Mouse (Mus musculus): ENCODE measurements around the gene Ppp1r14b. TPM values are rescaled to one million over a fixed set of nuclear protein-coding genes. Genes with fewer than 3 reads are reported as not detected.

Gene Ppp1r14b
- total RNA-seq, 4 experiments from 2014 or later = 56.6 to 72.1 (median 59.0) TPM

Other genes starting within 250 kb of the Ppp1r14b start
- 10 to 100 TPM; 41.9 to 59.0 (median 49.0) TPM for gene Rps6ka4, start 134.3 kb upstream of the Ppp1r14b start, total RNA-seq (2022)
- 1 to 10 TPM; 4.6 to 6.3 (median 5.8) TPM for gene Ccdc88b, start 116.8 kb upstream of the Ppp1r14b start, total RNA-seq (2022)
- 10 to 100 TPM; 35.0 to 55.2 (median 44.9) TPM for gene Trmt112, start 65.3 kb upstream of the Ppp1r14b start, total RNA-seq (2022)
- gene Prdx5, start 64.9 kb upstream of the Ppp1r14b start, total RNA-seq (2022) = 100 to 1,000 TPM; 294 to 374 (median 338) TPM
- gene Esrra, start 53.2 kb upstream of the Ppp1r14b start, total RNA-seq (2022) = 10 to 100 TPM; 60.5 to 66.0 (median 63.4) TPM
- gene Catsperz, start 49.6 kb upstream of the Ppp1r14b start, total RNA-seq (2022) = 10 to 100 TPM; 15.5 to 18.5 (median 16.6) TPM
- 10 to 100 TPM; 25.0 to 31.5 (median 25.7) TPM for gene Kcnk4, start 40.5 kb upstream of the Ppp1r14b start, total RNA-seq (2022)
- gene Bad, start 33.1 kb upstream of the Ppp1r14b start, total RNA-seq (2022) = 10 to 100 TPM; 34.6 to 44.9 (median 37.6) TPM
- gene Gpr137, start 32.5 kb upstream of the Ppp1r14b start, total RNA-seq (2022) = 100 to 1,000 TPM; 101 to 106 (median 104) TPM
- gene Plcb3, start 1.5 kb downstream of the Ppp1r14b start, total RNA-seq (2022) = 10 to 100 TPM; 13.8 to 18.2 (median 14.5) TPM
- gene Fkbp2, start 5.5 kb downstream of the Ppp1r14b start, total RNA-seq (2022) = 100 to 1,000 TPM in 2 of 4 experiments, 10 to 100 TPM in 2; 79.1 to 129 (median 98.4) TPM
- gene Vegfb, start 12.7 kb downstream of the Ppp1r14b start, total RNA-seq (2022) = 100 to 1,000 TPM in 3 of 4 experiments, 10 to 100 TPM in 1; 98.9 to 107 (median 104) TPM
- gene Dnajc4, start 17.6 kb downstream of the Ppp1r14b start, total RNA-seq (2022) = 10 to 100 TPM; 27.0 to 32.6 (median 29.7) TPM
- 10 to 100 TPM; 13.8 to 17.0 (median 16.2) TPM for gene Nudt22, start 21.1 kb downstream of the Ppp1r14b start, total RNA-seq (2022)
- gene Trpt1, start 21.2 kb downstream of the Ppp1r14b start, total RNA-seq (2022) = 10 to 100 TPM; 20.2 to 25.3 (median 21.3) TPM
- 10 to 100 TPM in 1 of 4 experiments, 1 to 10 TPM in 3; 4.1 to 11.5 (median 7.1) TPM for gene Fermt3, start 44.5 kb downstream of the Ppp1r14b start, total RNA-seq (2022)
- 100 to 1,000 TPM; 160 to 199 (median 183) TPM for gene Stip1, start 65.0 kb downstream of the Ppp1r14b start, total RNA-seq (2022)
- gene Macrod1, start 81.8 kb downstream of the Ppp1r14b start, total RNA-seq (2022) = 10 to 100 TPM; 16.7 to 19.7 (median 18.0) TPM
- gene Flrt1, start 130.8 kb downstream of the Ppp1r14b start, total RNA-seq (2022) = 10 to 100 TPM; 35.6 to 42.2 (median 39.1) TPM
- 100 to 1,000 TPM; 267 to 296 (median 278) TPM for gene Otub1, start 231.3 kb downstream of the Ppp1r14b start, total RNA-seq (2022)
- gene Cox8a, start 242.6 kb downstream of the Ppp1r14b start, total RNA-seq (2022) = 1,000 to 10,000 TPM; 1,021 to 1,102 (median 1,060) TPM

Data from left cerebral cortex, adult 8-10 months (tissue).